Mouse (Mus musculus) kidney, embryonic 15.5 days (tissue): Measurements from ENCODE around the gene Ccdc189. TPM values are rescaled to one million over a fixed set of nuclear protein-coding genes. Genes with fewer than 3 reads are reported as not detected.

ENCODE experiments used
- ATAC-seq: fragments of 200-750 bp; cut with Nextera tagmentation; replicated peaks from 2 replicates; pipeline ENCODE4 v1.8.0; 2017; ENCODE audit warnings: moderate TSS enrichment; ENCODE audit not compliant: low FRiP score
- H3K27ac ChIP-seq: fragments of 300-500 bp; sonication (generic); 2 replicates; pipeline ENCODE4 v1.5.1; 2015; ENCODE audit warnings: mild to moderate bottlenecking, inconsistent platforms
- H3K27me3 ChIP-seq: fragments of 300-500 bp; sonication (generic); 2 replicates; pipeline ENCODE4 v1.6.1; 2015; ENCODE audit warnings: inconsistent platforms
- H3K36me3 ChIP-seq: fragments of 300-500 bp; sonication (generic); 2 replicates; pipeline ENCODE4 v1.6.1; 2015; ENCODE audit warnings: inconsistent platforms
- H3K4me1 ChIP-seq: fragments of 300-500 bp; sonication (generic); 2 replicates; pipeline ENCODE4 v1.6.1; 2015; ENCODE audit warnings: inconsistent platforms
- H3K4me2 ChIP-seq: fragments of 300-500 bp; sonication (generic); 2 replicates; pipeline ENCODE4 v1.6.1; 2015; ENCODE audit warnings: moderate library complexity, mild to moderate bottlenecking, inconsistent platforms
- H3K4me3 ChIP-seq: fragments of 300-500 bp; sonication (generic); replicated peaks from 2 replicates; pipeline ENCODE4 v1.5.1; 2015; ENCODE audit warnings: mild to moderate bottlenecking, inconsistent platforms
- H3K9ac ChIP-seq: fragments of 300-500 bp; sonication (generic); 2 replicates; pipeline ENCODE4 v1.6.1; 2015; ENCODE audit warnings: mild to moderate bottlenecking, inconsistent platforms
- H3K9me3 ChIP-seq: fragments of 300-500 bp; sonication (generic); replicated peaks from 2 replicates; pipeline ENCODE4 v1.6.1; 2016; ENCODE audit warnings: inconsistent platforms
- WGBS: fragments of 180-500 bp; shearing (Covaris S2); methylation state at CpG from one replicate; pipeline ENCODE4 v1.1.7; 2015; ENCODE audit warnings: mixed read lengths; 5-methylcytosine and 5-hydroxymethylcytosine counted together
- polyA plus RNA-seq: library from polyadenylated mRNA; unstranded; fragments of >200 nt; fragmentation: Nextera tagmentation; extraction: Ambion mirVana; gene quantifications from 2 replicates; pipeline ENCODE4 v1.2.1, GENCODE M21; 2015

Gene Ccdc189
- polyA plus RNA-seq, 1 experiment from 2014 or later: 16.4 TPM

- Histone ChIP-seq H3K9me3 (no peaks in the 10 kb centered on the region), H3K36me3 (peaks cover 38% of the 10 kb centered on the region), H3K4me3 (peak overlapping the region; percentile 99), H3K9ac (peak overlapping the region; percentile 99), H3K4me1 (peaks cover 20% of the 10 kb centered on the region), H3K27me3 (no peaks in the 10 kb centered on the region), H3K4me2 (peak overlapping the region; percentile 79), H3K27ac (peak overlapping the region; percentile 91)
- ATAC-seq: peak; percentile 62
- under 1% methylated on average over 21 of the region's 44 CpGs for WGBS
Measured at GRCm38 (mm10) chr7:127614511-127614890, 26.1 kb upstream of the Ccdc189 start.

DNA sequence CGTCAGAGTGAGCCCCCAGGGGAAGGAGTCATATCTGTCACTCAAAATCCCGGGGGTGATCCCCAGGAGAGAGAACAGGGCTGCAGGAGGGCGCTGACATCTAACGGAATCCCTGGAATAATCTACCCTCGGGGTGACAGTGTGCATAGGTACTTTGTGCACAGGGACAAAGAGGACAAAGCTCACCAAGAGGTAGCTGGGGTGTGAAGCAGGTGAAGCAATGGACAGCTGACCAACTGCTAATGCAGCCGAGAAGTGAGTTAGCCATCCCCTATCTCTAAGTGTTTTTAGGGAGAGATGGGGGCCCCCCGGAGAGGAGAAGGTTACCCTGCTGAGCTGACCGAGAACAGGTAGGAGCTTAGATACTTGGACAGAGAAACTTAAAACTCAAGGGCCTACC, 25.7 kb upstream of the Ccdc189 start:
- Histone ChIP-seq H3K4me1 (peaks cover 20% of the 10 kb centered on the region), H3K9me3 (no peaks in the 10 kb centered on the region), H3K9ac (peak overlapping the region; percentile 99), H3K4me3 (peak overlapping the region; percentile 99), H3K4me2 (peak overlapping the region; percentile 79), H3K36me3 (peaks cover 42% of the 10 kb centered on the region), H3K27me3 (no peaks in the 10 kb centered on the region), H3K27ac (peak overlapping the region; percentile 91)
- WGBS: 23% methylated on average over 8 of the region's 8 CpGs
- ATAC-seq: no peak; the same call in 1 of the 2 replicates

GRCm38 (mm10) chr7:127613501-127613900, 25.1 kb upstream of the Ccdc189 start:
- Histone ChIP-seq H3K36me3 (peaks cover 48% of the 10 kb centered on the region), H3K4me3 (peak overlapping the region; percentile 99), H3K27ac (no peak overlapping the region; the same call in 1 of the 2 replicates), H3K27me3 (no peaks in the 10 kb centered on the region), H3K4me2 (peak overlapping the region; percentile 79), H3K4me1 (peaks cover 20% of the 10 kb centered on the region), H3K9ac (peak overlapping the region; percentile 99; the same call in 1 of the 2 replicates), H3K9me3 (no peaks in the 10 kb centered on the region)
- ATAC-seq: no peak
- WGBS: 76% methylated on average over 8 of the region's 8 CpGs

DNA sequence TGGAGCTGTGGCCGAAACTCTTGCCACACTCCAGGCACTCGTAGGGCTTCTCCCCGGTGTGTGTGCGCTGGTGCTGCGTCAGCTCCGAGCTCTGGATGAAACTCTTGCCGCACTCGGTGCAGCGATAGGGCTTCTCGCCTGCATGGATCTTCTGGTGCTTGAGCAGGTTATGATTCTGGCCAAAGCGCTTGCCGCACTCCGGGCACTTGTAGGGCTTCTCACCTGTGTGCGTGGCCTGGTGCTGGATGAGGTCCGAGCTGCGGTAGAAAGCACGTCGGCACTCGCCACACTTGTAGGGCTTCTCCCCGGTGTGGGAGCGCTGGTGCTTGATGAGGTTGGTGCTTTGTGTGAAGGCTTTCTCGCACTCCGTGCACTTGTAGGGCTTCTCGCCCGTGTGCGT, 23.2 kb upstream of the Ccdc189 start:
- H3K4me2 ChIP-seq: no peak overlapping the region
- 96% methylated on average over 26 of the region's 26 CpGs for WGBS
- ATAC-seq: no peak
- H3K27ac ChIP-seq: no peak overlapping the region
- peaks cover 67% of the 10 kb centered on the region for H3K36me3 ChIP-seq
- peaks cover 20% of the 10 kb centered on the region for H3K4me1 ChIP-seq
- H3K9me3 ChIP-seq: no peaks in the 10 kb centered on the region
- H3K27me3 ChIP-seq: no peaks in the 10 kb centered on the region
- H3K4me3 ChIP-seq: no peak overlapping the region
- no peak overlapping the region for H3K9ac ChIP-seq

- 97% methylated on average over 29 of the region's 29 CpGs for WGBS
- H3K27me3 ChIP-seq: no peaks in the 10 kb centered on the region
- H3K36me3 ChIP-seq: peaks cover 73% of the 10 kb centered on the region
- H3K4me3 ChIP-seq: no peak overlapping the region
- no peak overlapping the region for H3K4me2 ChIP-seq
- H3K27ac ChIP-seq: no peak overlapping the region
- no peak overlapping the region for H3K9ac ChIP-seq
- no peak for ATAC-seq
- no peaks in the 10 kb centered on the region for H3K9me3 ChIP-seq
- H3K4me1 ChIP-seq: peaks cover 15% of the 10 kb centered on the region
Measured at GRCm38 (mm10) chr7:127611011-127611410, 22.6 kb upstream of the Ccdc189 start.

GRCm38 (mm10) chr7:127607150-127607549, 18.8 kb upstream of the Ccdc189 start:
- Histone ChIP-seq H3K27me3 (no peaks in the 10 kb centered on the region), H3K36me3 (peaks cover 99% of the 10 kb centered on the region), H3K4me1 (no peaks in the 10 kb centered on the region), H3K4me3 (no peak overlapping the region), H3K9me3 (no peaks in the 10 kb centered on the region), H3K4me2 (no peak overlapping the region), H3K27ac (no peak overlapping the region), H3K9ac (no peak overlapping the region)
- 85% methylated on average over 6 of the region's 6 CpGs for WGBS
- ATAC-seq: no peak

- H3K4me2 ChIP-seq: no peak overlapping the region
Measured at GRCm38 (mm10) chr7:127604256-127604655, 15.9 kb upstream of the Ccdc189 start.

GRCm38 (mm10) chr7:127602903-127603302, 14.5 kb upstream of the Ccdc189 start:
- Histone ChIP-seq H3K4me3 (no peak overlapping the region), H3K4me1 (no peaks in the 10 kb centered on the region), H3K27ac (no peak overlapping the region), H3K4me2 (no peak overlapping the region), H3K36me3 (peaks cover 99% of the 10 kb centered on the region), H3K27me3 (no peaks in the 10 kb centered on the region), H3K9me3 (no peaks in the 10 kb centered on the region), H3K9ac (no peak overlapping the region)
- no peak for ATAC-seq
- WGBS: 88% methylated on average over 2 of the region's 2 CpGs

More at GRCm38 (mm10) chr7:127604256-127604655, 15.9 kb upstream of the Ccdc189 start:
- 86% methylated on average over 10 of the region's 10 CpGs for WGBS
- H3K27ac ChIP-seq: no peak overlapping the region
- peaks cover 99% of the 10 kb centered on the region for H3K36me3 ChIP-seq
- no peaks in the 10 kb centered on the region for H3K9me3 ChIP-seq
- no peak overlapping the region for H3K4me3 ChIP-seq
- no peaks in the 10 kb centered on the region for H3K27me3 ChIP-seq
- ATAC-seq: no peak
- H3K4me1 ChIP-seq: no peaks in the 10 kb centered on the region
- no peak overlapping the region for H3K9ac ChIP-seq

DNA sequence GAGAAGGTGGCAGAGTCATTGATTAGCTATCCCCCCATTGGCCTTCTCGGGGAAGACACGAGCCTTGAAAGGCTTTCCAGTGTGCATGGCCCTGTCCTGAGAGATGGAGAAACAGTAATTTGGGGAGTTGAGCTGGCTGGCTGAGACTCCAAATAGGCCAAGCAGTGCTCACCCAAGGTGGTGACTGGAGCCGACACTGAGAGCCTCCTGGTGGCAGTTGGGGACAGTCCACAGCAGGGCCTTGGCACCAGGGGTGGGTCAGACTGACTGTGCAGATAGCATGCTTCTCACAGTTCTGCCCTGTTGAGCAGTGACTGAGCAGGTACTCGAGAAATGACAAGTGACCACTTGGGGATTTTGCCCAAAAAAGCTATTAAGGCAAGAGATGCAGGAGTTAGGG, 13.3 kb upstream of the Ccdc189 start:
- ATAC-seq: no peak
- Histone ChIP-seq H3K27me3 (no peaks in the 10 kb centered on the region), H3K9me3 (no peaks in the 10 kb centered on the region), H3K4me2 (no peak overlapping the region), H3K9ac (no peak overlapping the region), H3K36me3 (peaks cover 99% of the 10 kb centered on the region), H3K4me3 (no peak overlapping the region), H3K4me1 (no peaks in the 10 kb centered on the region), H3K27ac (no peak overlapping the region)
- 90% methylated on average over 4 of the region's 4 CpGs for WGBS

DNA sequence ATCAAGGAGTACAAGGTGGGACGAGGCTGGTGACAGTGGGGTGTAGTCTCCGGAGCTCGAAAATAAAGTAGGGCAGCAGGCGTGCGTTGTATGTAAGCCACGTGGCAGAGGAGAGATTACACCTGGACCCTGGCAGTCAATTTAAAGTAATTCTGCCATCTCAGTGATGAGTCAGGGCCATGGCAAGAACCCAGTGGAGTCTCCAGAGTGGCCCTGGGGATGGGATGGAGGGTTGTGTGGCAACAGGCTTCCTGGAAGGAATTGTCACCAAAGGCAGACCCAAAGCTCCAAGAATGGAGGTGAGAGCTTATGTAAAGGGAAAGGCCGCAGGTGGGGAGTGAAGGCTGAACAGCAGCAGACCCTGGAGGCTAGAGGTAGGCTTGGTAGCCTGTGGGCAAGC, 12.2 kb upstream of the Ccdc189 start:
- no peak overlapping the region for H3K4me3 ChIP-seq
- 96% methylated on average over 7 of the region's 7 CpGs for WGBS
- H3K27ac ChIP-seq: no peak overlapping the region
- no peak for ATAC-seq
- H3K27me3 ChIP-seq: no peaks in the 10 kb centered on the region
- no peaks in the 10 kb centered on the region for H3K4me1 ChIP-seq
- no peak overlapping the region for H3K4me2 ChIP-seq
- no peak overlapping the region for H3K9ac ChIP-seq
- no peaks in the 10 kb centered on the region for H3K9me3 ChIP-seq
- H3K36me3 ChIP-seq: peaks cover 99% of the 10 kb centered on the region

DNA sequence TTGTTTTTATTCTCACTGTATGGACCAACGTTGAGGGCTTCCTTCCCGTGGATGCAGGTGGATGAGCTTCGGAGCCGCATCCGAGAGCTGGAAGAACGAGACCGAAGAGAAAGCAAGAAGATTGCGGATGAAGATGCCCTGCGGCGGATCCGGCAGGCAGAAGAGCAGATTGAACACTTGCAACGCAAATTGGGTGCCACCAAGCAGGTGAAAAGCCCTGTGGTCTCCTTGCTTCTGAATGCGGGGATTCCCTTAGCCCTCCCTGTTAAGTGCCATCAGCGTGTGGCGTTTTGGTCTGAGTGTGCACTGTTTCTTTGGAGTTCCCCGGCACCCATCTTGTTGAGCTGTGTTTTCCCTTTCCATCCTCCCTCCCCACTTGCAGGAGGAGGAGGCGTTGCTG, 8.4 kb upstream of the Ccdc189 start:
- no peak overlapping the region for H3K9ac ChIP-seq
- no peak overlapping the region for H3K27ac ChIP-seq
- no peaks in the 10 kb centered on the region for H3K9me3 ChIP-seq
- WGBS: 95% methylated on average over 17 of the region's 17 CpGs
- H3K36me3 ChIP-seq: peaks cover 100% of the 10 kb centered on the region
- no peaks in the 10 kb centered on the region for H3K4me1 ChIP-seq
- no peak overlapping the region for H3K4me2 ChIP-seq
- H3K4me3 ChIP-seq: no peak overlapping the region
- no peak for ATAC-seq
- no peaks in the 10 kb centered on the region for H3K27me3 ChIP-seq

- Histone ChIP-seq H3K4me3 (no peak overlapping the region), H3K27ac (no peak overlapping the region), H3K9ac (no peak overlapping the region), H3K27me3 (no peaks in the 10 kb centered on the region), H3K4me1 (peaks cover 12% of the 10 kb centered on the region), H3K9me3 (no peaks in the 10 kb centered on the region), H3K4me2 (no peak overlapping the region), H3K36me3 (peaks cover 82% of the 10 kb centered on the region)
- no peak for ATAC-seq
- WGBS: 89% methylated on average over 14 of the region's 14 CpGs
Measured at GRCm38 (mm10) chr7:127592575-127592974, 4.2 kb upstream of the Ccdc189 start.

DNA sequence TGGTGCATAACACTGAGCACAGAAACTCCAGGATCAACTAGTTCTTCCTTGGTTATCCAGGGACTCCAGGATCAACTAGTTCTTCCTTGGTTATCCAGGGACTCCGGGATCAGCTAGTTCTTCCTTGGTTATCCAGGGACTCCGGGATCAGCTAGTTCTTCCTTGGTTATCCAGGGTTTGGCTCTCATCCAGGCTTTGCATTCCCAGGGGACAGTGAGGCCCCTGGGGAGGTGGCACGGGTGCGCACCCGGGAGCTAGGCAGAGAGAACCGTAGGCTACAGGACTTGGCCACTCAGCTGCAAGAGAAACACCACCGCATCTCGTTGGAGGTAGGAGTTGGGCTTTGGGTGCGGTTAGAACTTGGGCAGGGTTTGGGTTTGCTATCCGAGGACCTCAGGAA, 2.7 kb upstream of the Ccdc189 start:
- Histone ChIP-seq H3K4me3 (no peak overlapping the region), H3K4me2 (no peak overlapping the region), H3K9ac (no peak overlapping the region), H3K4me1 (peaks cover 19% of the 10 kb centered on the region), H3K27ac (no peak overlapping the region), H3K9me3 (no peaks in the 10 kb centered on the region), H3K36me3 (peaks cover 67% of the 10 kb centered on the region), H3K27me3 (no peaks in the 10 kb centered on the region)
- 92% methylated on average over 10 of the region's 10 CpGs for WGBS
- ATAC-seq: no peak
